Mouse (Mus musculus): ENCODE measurements around the gene Ppp1r13b.

Ppp1r13b gene

GRCm38 (mm10) chr12:111794526-111795179 lies 113.3 kb downstream of the Ppp1r13b start:
- no peak for DNase-seq (ENCODE audit: low spot score in 2 of 2)

- DNase-seq (ENCODE audit: low spot score in 2 of 2) = no peak
These were observed 113.8 kb downstream of the Ppp1r13b start for GRCm38 (mm10) chr12:111794102-111794501.

- DNase-seq (ENCODE audit: low spot score in 2 of 2) = no peak
These were observed 116.3 kb downstream of the Ppp1r13b start for GRCm38 (mm10) chr12:111791474-111792104.

- no peak for DNase-seq (ENCODE audit: low spot score in 2 of 2)
These were observed 117.3 kb downstream of the Ppp1r13b start for GRCm38 (mm10) chr12:111790631-111791030.

- no peak for DNase-seq (ENCODE audit: low spot score in 2 of 2)
These were observed 117.8 kb downstream of the Ppp1r13b start for GRCm38 (mm10) chr12:111790090-111790489.

GRCm38 (mm10) chr12:111787015-111787414 lies 120.9 kb downstream of the Ppp1r13b start:
- no peak for DNase-seq (ENCODE audit: low spot score in 2 of 2)

- DNase-seq (ENCODE audit: low spot score in 2 of 2) = no peak
These were observed 122.7 kb downstream of the Ppp1r13b start for GRCm38 (mm10) chr12:111785174-111785573.

GRCm38 (mm10) chr12:111779544-111779943 lies 128.4 kb downstream of the Ppp1r13b start:
- no peak for DNase-seq (ENCODE audit: low spot score in 2 of 2)

Measured in urinary bladder, adult 18-20 months (tissue).